Mouse (Mus musculus) midbrain, embryonic 11.5 days (tissue): ENCODE results near the gene Odc1. TPM values are rescaled to one million over a fixed set of nuclear protein-coding genes. Genes with fewer than 3 reads are reported as not detected.

Experiments
- ATAC-seq: fragments of 200-750 bp; cut with Nextera tagmentation; 2 replicates; pipeline ENCODE4 v1.8.0; 2017; ENCODE audit warnings: moderate TSS enrichment, moderate library complexity; ENCODE audit not compliant: low FRiP score
- DNase-seq: peaks from one replicate; pipeline ENCODE4 v3.0.0; 2015; ENCODE audit warnings: low spot score; ENCODE audit errors: missing footprints
- H3K27ac ChIP-seq: fragments of 300-500 bp; sonication (generic); 2 replicates; pipeline ENCODE4 v1.5.1; 2014; ENCODE audit warnings: low read depth, low read length
- H3K27me3 ChIP-seq: fragments of 300-500 bp; sonication (generic); 2 replicates; pipeline ENCODE4 v1.6.1; 2014; ENCODE audit warnings: mild to moderate bottlenecking, low read length, moderate library complexity, mixed read lengths; ENCODE audit not compliant: control insufficient read depth, insufficient read depth
- H3K36me3 ChIP-seq: fragments of 300-500 bp; sonication (generic); 2 replicates; pipeline ENCODE4 v1.6.1; 2014; ENCODE audit warnings: mild to moderate bottlenecking, low read length, moderate library complexity, mixed read lengths; ENCODE audit not compliant: control insufficient read depth, insufficient read depth
- H3K4me1 ChIP-seq: fragments of 300-500 bp; sonication (generic); 2 replicates; pipeline ENCODE4 v1.6.1; 2014; ENCODE audit warnings: low read length; ENCODE audit not compliant: control insufficient read depth, insufficient read depth
- H3K4me2 ChIP-seq: fragments of 300-500 bp; sonication (generic); 2 replicates; pipeline ENCODE4 v1.6.1; 2014; ENCODE audit warnings: mild to moderate bottlenecking, moderate library complexity
- H3K4me3 ChIP-seq: fragments of 300-500 bp; sonication (generic); 2 replicates; pipeline ENCODE4 v1.5.1; 2014; ENCODE audit warnings: low read depth, low read length
- H3K9ac ChIP-seq: fragments of 300-500 bp; sonication (generic); 2 replicates; pipeline ENCODE4 v1.6.1; 2014; ENCODE audit warnings: low read length
- H3K9me3 ChIP-seq: fragments of 300-500 bp; sonication (generic); 2 replicates; pipeline ENCODE4 v1.6.1; 2016; ENCODE audit warnings: low read length; ENCODE audit not compliant: control insufficient read depth
- WGBS: fragments of 180-500 bp; shearing (Covaris S2); extraction: QIAGEN DNeasy Blood & Tissue Kit; methylation state at CpG from one replicate; pipeline ENCODE4 v1.1.7; 2014; 5-methylcytosine and 5-hydroxymethylcytosine counted together
- polyA plus RNA-seq: library from polyadenylated mRNA; unstranded; fragments of >200 nt; fragmentation: Nextera tagmentation; extraction: Ambion mirVana; gene quantifications from 2 replicates; pipeline ENCODE4 v1.2.1, GENCODE M21; 2014

Odc1 gene
- 307 and 314 TPM in 2 replicates for polyA plus RNA-seq

- Histone ChIP-seq H3K4me1 (peaks cover 14% of the 10 kb centered on the region), H3K4me2 (peak within 1 kb of the TSS; percentile 66), H3K36me3 (peaks cover 4% of the 10 kb centered on the region; the same call in 1 of the 2 replicates), H3K9ac (peak within 1 kb of the TSS; percentile 96), H3K4me3 (peak within 1 kb of the TSS; percentile 89), H3K27me3 (no peaks in the 10 kb centered on the region), H3K27ac (peak within 1 kb of the TSS; percentile 81), H3K9me3 (no peaks in the 10 kb centered on the region)
- ATAC-seq (peak; percentile 98), DNase-seq (peak; percentile 100)
- WGBS: under 1% methylated on average over 61 of the region's 98 CpGs
Observed at GRCm38 (mm10) chr12:17544209-17545106, at the start of gene Odc1. Gene Odc1 (plus strand): TSS chr12:17544794.

GRCm38 (mm10) chr12:17494809-17495208 is 49.8 kb upstream of the Odc1 start:
- no peak overlapping the region for H3K4me2 ChIP-seq
- H3K36me3 ChIP-seq: no peaks in the 10 kb centered on the region
- no peak overlapping the region for H3K9ac ChIP-seq
- no peaks in the 10 kb centered on the region for H3K9me3 ChIP-seq
- no peak for DNase-seq
- H3K4me3 ChIP-seq: no peak overlapping the region
- ATAC-seq: no peak
- no peaks in the 10 kb centered on the region for H3K4me1 ChIP-seq
- 66% methylated on average over 4 of the region's 4 CpGs for WGBS
- no peak overlapping the region for H3K27ac ChIP-seq
- no peaks in the 10 kb centered on the region for H3K27me3 ChIP-seq

- DNase-seq: no peak
- H3K4me2 ChIP-seq: no peak overlapping the region
- H3K4me1 ChIP-seq: no peaks in the 10 kb centered on the region
- no peak overlapping the region for H3K27ac ChIP-seq
- no peaks in the 10 kb centered on the region for H3K27me3 ChIP-seq
- no peaks in the 10 kb centered on the region for H3K9me3 ChIP-seq
- WGBS: 35% methylated on average over 8 of the region's 8 CpGs
- H3K36me3 ChIP-seq: no peaks in the 10 kb centered on the region
- no peak overlapping the region for H3K4me3 ChIP-seq
- ATAC-seq: peak; percentile 65
- H3K9ac ChIP-seq: no peak overlapping the region
Observed at GRCm38 (mm10) chr12:17495858-17496451, 48.6 kb upstream of the Odc1 start.

- Histone ChIP-seq H3K9ac (no peak overlapping the region), H3K9me3 (no peaks in the 10 kb centered on the region), H3K36me3 (no peaks in the 10 kb centered on the region), H3K4me2 (no peak overlapping the region), H3K4me3 (no peak overlapping the region), H3K4me1 (no peaks in the 10 kb centered on the region), H3K27me3 (no peaks in the 10 kb centered on the region), H3K27ac (no peak overlapping the region)
- peak; percentile 56 for DNase-seq
- ATAC-seq: no peak; the same call in 1 of the 2 replicates
- WGBS: 40% methylated on average over 2 of the region's 2 CpGs
Observed at GRCm38 (mm10) chr12:17505620-17506074, 38.9 kb upstream of the Odc1 start.

GRCm38 (mm10) chr12:17506117-17506993 is 38.2 kb upstream of the Odc1 start:
- no peak overlapping the region for H3K9ac ChIP-seq
- no peaks in the 10 kb centered on the region for H3K9me3 ChIP-seq
- no peaks in the 10 kb centered on the region for H3K27me3 ChIP-seq
- DNase-seq (peak; percentile 28), ATAC-seq (peak; percentile 67)
- no peak overlapping the region for H3K4me3 ChIP-seq
- 66% methylated on average over 5 of the region's 5 CpGs for WGBS
- no peaks in the 10 kb centered on the region for H3K4me1 ChIP-seq
- no peak overlapping the region for H3K4me2 ChIP-seq
- no peak overlapping the region for H3K27ac ChIP-seq
- no peaks in the 10 kb centered on the region for H3K36me3 ChIP-seq

GRCm38 (mm10) chr12:17506994-17507542 is 37.5 kb upstream of the Odc1 start:
- H3K9ac ChIP-seq: no peak overlapping the region
- no peak for ATAC-seq
- peak; percentile 78 for DNase-seq
- H3K27ac ChIP-seq: no peak overlapping the region
- 55% methylated on average over 13 of the region's 13 CpGs for WGBS
- H3K4me3 ChIP-seq: no peak overlapping the region
- H3K27me3 ChIP-seq: no peaks in the 10 kb centered on the region
- H3K36me3 ChIP-seq: no peaks in the 10 kb centered on the region
- no peak overlapping the region for H3K4me2 ChIP-seq
- no peaks in the 10 kb centered on the region for H3K4me1 ChIP-seq
- no peaks in the 10 kb centered on the region for H3K9me3 ChIP-seq

- 79% methylated on average over 1 of the region's 1 CpGs for WGBS
- Histone ChIP-seq H3K36me3 (no peaks in the 10 kb centered on the region), H3K27me3 (no peaks in the 10 kb centered on the region), H3K9me3 (no peaks in the 10 kb centered on the region), H3K27ac (no peak overlapping the region), H3K4me3 (no peak overlapping the region), H3K4me2 (no peak overlapping the region), H3K9ac (no peak overlapping the region), H3K4me1 (no peaks in the 10 kb centered on the region)
- DNase-seq (no peak), ATAC-seq (no peak)
Observed at GRCm38 (mm10) chr12:17509310-17509709, 35.3 kb upstream of the Odc1 start.

GRCm38 (mm10) chr12:17510158-17510557 is 34.4 kb upstream of the Odc1 start:
- Histone ChIP-seq H3K9ac (no peak overlapping the region), H3K4me2 (no peak overlapping the region), H3K27me3 (no peaks in the 10 kb centered on the region), H3K4me3 (no peak overlapping the region), H3K36me3 (no peaks in the 10 kb centered on the region), H3K9me3 (no peaks in the 10 kb centered on the region), H3K4me1 (no peaks in the 10 kb centered on the region), H3K27ac (no peak overlapping the region)
- ATAC-seq (no peak), DNase-seq (peak; percentile 85)
- WGBS: 43% methylated on average over 12 of the region's 12 CpGs
